Mouse (Mus musculus) ES-E14 (cell line): Measurements from ENCODE around the gene Mrpl33.

ENCODE experiments used
- CHD2 ChIP-seq: IDR thresholded peaks from 2 replicates; pipeline ENCODE4 v1.6.1; 2014; ENCODE audit warnings: mild to moderate bottlenecking, low read depth, low read length, inconsistent platforms
- HCFC1 ChIP-seq: IDR thresholded peaks from 2 replicates; pipeline ENCODE4 v1.6.1; 2012; ENCODE audit warnings: low read length, inconsistent platforms, borderline replicate concordance; ENCODE audit not compliant: insufficient read depth
- MAFK ChIP-seq: IDR thresholded peaks from 2 replicates; pipeline ENCODE4 v1.6.1; 2014; ENCODE audit warnings: mild to moderate bottlenecking, low read depth, low read length, inconsistent platforms; ENCODE audit not compliant: insufficient read depth

GRCm38 (mm10) chr5:31655688-31656190 lies 59.0 kb downstream of the Mrpl33 start:
- TF ChIP-seq CHD2, result no peak
- no peak for TF ChIP-seq MAFK
- no peak for TF ChIP-seq HCFC1
